Mouse (Mus musculus): ENCODE results near the gene Eed.

The Eed gene

GRCm38 (mm10) chr7:89907950-89908349 is 72.8 kb downstream of the Eed start:
- WGBS, result 21% methylated on average over 8 of the region's 8 CpGs

Measured in cerebral cortex, adult 2 months (tissue).